Mouse (Mus musculus): ENCODE data around the gene Slc35b1.
A peak's percentile ranks its signal among the peaks of the same experiment; 100 is the strongest.
"Not testable (repeated sequence)": the region's sequence is repeated elsewhere in the genome, so short reads cannot be mapped to it uniquely, and the experiment has no call there.

Slc35b1 gene

DNA sequence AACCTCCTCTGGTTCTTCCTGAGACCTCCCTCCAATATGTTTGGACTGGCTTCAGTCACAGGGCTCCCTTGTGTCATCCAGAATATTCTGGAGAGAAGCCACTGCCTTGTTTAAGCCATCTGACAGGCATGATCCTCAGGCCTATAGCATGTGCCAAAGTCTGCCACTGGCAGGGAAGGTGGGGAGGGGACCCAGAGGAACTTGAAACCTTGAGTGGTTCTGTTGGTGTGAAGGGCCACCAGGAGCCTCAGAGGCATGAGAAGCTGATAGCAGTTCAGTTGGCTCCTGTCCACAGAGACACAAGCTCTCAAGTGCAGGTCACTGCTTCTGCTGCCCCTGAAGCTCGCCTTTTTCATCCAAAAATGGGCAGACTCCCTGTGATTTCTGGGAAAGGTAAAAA is 12.1 kb downstream of the Slc35b1 start:
- DNase-seq = peak; percentile 59 to 70

DNA sequence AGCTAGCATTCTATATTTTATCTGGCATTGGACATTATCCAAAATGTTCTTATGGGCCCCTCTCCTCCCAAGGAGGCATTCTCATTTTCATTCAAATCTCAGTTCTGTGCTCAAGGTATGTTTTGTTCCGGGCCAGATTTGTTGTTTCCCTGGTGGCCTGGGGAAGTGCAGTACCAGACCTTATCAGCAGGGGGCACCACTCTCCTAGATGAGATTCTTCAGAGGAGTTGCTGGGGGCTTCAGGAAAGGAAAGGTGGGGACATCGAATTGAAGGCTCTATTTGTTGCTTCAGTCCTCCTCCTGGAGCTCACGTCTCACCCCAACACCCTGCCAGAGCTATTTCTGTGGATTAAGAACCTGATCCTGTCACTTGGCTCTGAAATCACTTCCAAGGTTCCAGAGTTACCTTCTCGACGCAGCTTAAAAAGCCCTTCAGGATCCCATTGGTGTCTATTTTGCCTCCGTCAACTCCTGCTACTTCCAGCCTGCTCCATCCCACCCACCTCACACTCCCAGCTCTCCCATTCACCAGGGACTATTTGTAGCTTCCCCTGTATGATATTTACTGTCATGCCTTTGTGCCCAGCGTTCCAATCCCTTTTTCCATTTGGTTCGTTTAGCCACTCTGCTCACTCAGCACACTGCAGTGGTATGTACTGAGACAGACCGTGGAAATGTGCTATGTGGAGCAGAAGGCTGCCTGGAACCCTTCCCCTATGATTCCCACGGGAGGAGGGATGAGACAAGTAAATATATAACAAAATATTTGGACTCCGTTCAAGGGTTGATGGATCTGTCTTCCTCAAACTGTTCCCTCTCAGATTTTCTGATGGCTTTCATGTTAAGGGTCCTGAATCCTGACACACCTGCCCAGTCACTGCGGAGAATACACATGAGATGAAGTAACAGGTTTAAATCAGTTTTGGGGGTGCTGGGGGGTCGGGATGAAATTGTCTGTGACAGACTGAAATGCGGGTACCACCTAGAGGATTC is 13.6 kb downstream of the Slc35b1 start:
- DNase-seq = peak; percentile 85 to 90

DNA sequence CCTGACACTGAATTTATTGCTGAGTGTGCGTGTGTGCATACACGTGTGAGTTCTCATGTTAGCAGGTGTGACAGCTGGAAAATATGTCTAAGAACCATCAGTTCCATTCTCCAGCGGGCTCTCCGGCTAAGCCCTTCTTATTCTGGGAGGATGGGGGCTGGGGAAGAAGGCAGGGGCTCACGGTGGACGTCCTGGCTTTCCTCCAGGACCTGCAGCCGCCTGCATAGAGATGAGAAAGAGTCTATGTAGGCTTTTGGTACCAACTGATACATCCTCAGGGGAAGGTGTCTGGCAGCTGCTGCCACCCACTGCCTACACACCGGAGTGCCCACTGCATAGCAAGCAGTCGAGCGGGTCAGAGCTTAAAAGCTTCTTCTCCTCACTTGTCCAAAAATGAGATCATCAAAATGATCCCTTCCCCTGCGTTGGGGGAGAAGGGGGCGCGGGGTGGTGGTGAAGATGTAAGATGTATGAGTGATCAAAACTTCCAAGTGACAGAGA is 15.1 kb downstream of the Slc35b1 start:
- peak; percentile 30 to 36 for DNase-seq

DNA sequence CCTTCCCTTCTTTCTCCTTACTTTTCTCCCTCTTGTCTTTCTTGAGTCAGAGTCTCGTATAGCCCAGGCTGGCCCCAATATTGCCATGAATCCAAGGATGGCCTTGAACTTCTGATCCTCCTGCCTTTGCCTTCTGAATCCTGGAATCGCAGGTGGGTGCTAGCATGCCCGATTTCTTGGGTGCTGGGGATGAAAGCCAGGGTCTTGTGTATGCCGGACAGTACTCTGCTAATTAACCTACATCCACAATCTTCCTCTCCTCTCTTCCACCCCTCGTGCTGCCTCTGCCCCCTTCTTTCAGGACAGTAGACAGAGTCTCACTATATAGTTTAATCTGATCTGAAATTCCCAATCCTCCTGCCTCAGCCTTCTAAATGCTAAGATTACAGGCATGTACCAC is 17.1 kb downstream of the Slc35b1 start:
- DNase-seq = peak in 1 of 2 experiments; percentile 25

DNA sequence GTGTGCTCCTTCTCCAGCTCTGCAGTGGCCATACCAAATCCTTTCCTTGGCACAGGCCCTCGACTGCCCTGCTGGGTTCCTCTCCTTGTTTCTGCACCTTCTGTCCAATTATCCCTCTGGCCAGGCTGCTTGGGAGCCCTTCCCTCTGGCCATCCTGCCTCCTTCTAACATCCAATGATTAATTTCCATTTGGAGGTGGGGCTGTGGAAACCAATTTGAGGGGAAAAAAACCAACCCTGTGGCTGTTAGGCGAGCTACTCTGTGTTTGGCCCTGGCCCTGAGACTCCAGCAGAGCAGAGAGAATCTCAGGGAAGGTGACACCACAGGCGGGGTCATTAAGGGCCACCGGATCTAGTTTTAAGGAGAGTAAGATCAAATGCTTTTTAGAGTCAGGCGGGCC is 17.7 kb downstream of the Slc35b1 start:
- peak; percentile 89 for DNase-seq

DNA sequence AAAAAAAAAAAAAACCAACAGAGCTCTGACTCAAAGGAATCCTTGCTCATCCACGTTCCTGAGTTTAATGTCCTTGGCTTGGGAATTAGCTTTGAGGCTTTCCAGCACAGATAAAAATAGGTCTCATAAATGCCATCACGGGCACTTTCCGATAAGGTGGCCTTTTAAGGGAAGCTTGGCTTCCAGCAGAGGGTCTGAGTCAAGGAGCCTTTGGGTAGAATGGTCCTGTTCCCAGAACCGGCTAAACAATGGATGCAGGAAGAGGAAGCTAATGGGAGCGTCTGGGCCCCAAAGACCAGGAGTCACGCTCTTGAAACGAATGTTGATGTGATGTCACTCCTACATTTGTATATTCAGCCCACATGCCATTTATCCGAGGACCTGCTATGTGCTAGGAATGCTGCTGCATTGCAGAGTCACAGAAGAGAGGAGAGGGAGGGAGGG is 18.2 kb downstream of the Slc35b1 start:
- DNase-seq = peak; percentile 50 to 62

DNA sequence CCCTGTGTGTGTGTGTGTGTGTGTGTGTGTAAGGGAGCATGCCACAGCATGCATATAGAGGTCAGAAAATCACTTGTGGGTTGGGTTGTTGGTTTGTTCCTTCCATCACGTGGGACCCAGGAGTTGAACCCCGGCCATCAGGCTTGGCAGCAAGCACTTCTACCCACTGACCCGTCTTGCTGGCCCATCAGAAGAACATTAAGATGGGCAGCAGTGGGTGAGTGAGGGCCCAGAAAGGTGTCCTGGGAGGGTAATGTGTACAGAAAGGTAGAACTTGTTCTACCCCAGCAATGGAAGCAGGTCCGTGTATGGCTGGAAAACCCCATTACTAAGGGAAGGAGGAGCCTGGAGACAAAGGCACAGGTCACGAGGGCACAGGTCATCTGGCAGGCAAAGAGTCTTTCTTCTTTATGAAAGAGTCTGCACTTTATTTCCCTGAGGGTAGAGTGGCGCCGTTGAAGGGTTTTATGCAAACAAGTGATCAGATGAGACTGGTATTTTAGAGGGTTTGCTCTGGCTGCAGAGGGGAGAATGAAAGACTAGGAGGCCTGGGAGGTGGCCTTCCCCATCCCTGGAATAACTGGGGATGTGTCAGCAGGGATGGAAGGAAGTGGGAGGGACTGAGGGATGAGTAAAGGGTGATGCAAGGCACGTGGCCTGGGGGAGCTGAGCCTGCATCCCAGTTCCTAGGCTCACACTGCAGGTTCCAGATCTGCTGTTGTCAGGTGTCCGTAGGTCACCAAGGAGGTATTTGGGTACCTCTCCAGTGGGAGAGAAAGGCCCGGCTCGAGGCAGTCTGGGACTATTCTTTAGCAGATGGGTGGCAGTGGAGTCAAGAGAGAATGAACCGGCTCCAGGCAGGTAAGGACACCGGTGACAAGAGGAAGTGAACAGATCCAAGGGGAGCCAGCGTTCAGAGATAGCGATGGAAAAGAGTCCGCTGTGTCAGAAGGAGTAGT is 19.2 kb downstream of the Slc35b1 start:
- DNase-seq = peak; percentile 50

DNA sequence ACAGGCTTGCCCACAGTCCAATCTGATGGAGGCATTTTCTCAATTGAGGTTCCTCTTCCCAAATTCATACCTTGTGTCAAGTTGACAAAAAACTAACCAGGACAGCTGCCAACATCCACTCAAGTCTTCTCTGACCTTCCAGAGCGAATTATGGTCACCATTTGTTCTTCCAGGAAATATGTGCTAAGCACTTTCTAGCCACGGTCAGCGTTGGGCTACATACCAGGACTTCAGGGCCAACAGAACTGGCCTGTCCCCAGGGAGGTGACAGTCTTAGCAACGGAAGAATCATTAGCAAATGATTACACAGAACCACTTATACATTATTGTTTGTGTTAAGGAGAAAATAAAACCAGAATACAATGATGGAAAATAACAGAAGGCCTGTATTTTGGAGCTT is 21.3 kb downstream of the Slc35b1 start:
- no peak for DNase-seq

DNA sequence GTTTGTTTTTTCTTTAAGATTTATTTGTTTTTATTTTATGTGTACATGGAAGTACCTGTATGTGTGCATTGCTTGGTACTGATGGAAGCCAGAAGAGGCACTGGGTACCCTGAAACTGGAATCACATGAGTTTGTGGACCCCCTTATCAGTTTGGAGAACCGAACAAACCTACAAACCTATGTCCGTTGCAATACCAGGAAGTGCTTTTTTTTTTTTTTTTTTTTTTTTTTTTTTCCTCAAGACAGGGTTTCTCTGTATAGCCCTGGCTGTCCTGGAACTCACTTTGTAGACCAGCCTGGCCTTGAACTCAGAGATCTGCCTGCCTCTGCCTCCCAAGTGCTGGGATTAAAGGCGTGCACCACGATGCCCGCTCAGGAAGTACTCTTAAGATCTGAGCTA is 21.9 kb downstream of the Slc35b1 start:
- not testable (repeated sequence) for DNase-seq

DNA sequence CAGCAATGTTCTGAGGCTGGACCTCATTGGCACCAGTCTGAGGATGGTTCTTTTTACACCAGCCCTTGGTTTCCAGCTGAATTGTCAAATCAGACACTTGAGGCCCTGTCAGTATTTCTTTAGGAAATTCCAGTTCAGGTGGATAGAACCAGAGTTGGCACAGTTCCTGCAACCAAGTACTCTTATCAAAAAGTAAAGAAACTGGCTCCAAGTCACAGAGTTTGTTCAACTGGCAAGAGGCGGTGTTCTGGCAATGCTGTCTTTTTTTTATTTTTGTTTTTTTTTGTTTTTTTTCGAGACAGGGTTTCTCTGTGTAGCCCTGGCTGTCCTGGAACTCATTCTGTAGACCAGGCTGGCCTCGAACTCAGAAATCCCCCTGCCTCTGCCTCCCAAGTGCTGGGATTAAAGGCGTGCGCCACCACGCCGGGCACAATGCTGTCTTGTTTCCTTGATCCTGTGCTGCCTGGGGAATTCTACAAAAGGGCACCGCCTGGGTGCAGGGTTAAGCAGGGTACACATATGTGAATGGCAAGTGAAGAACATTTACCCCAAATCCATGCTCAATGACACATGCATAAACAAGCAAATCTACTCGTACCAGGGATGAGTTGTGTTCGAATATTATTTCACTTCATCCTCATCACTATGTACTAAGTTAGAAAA is 25.1 kb downstream of the Slc35b1 start:
- DNase-seq = no peak

DNA sequence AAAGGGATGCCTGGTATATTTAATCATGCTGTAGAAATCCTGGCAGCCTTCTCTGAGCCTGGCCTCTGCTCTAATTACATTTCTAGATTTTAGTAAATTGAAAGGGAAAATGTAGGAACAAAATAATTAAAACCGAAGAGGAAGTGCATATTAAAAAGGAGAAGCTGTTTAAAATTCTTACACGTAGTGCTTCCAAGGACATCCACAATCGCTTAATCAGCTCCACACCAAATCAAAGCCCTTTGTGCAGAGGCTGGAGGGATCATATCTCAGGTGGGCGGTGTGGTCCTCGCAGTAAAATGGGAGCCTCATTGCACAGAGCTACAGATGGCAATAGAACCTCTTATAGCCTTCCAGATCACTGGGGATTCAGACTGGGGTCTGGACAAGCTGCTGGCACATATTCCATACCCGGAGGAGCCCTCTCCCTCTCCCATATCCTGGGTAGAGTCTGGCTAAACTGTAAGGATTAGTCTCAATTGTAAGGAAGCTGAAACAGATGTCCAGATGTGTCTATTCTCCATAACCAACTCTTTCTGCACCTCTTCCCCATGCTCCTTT is 27.0 kb downstream of the Slc35b1 start:
- DNase-seq = no peak

DNA sequence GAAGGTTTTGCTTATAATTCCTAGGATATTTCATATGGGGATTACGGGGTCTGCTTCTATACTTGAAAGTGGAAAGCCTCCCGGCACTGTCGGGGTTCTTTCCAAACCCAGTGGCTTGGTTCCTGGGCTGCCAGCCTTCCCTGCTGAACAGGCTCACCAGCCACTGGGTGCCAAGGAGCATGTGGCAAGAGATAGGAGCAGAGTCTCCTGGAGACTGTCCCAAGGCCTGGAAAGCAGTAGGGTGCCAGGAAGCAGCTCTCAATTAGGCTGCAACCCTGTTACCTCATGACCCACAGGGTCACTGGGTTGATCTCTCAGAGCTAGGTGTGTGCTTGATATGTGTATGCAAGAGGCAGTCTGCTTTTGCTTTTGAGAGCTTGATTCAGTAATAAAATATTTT is 28.1 kb downstream of the Slc35b1 start:
- peak; percentile 23 to 46 for DNase-seq

DNA sequence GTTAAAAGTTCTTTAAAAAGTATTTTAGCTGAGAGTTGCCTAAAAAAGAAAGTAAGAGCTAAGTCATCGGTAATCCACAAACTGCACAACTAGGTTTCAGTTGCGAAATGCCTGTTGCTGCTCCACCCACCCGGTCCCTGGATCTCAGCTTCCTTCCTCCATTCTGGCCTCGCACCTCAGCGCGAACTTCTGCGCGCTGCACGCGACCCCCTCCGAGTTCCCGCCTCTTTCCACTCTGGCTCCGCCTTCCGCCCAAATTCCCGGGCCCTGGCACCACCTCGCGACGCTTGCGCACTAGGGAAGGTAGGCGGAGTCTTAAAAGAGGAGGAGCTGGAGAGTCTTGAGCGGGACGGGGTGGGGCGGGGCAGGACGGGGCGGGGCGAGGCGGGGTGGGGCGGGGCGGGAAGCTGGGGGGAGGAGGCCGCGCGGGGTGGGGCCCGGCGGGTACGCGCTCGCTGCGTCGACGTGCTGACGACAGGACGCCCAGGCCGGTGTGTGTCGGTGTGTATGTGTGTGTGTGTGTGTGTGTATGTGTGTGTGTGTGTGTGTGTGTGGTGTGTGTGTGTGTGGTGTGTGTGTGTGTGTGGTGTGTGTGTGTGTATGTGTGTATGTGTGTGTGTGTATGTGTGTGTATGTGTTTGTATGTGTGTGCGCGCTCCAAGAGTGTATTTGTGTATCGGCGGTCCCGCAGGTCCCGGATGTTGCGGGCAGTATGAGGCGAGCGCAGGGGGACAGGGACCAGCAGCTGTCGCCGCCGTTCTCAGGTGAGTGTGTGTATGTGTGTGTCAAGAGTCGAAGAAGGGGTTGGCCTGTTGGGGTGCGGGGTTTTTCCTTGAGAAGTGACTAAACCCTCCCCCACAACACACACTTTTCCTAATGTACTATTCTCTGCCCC is 29.4 kb downstream of the Slc35b1 start, which contains the start of gene Spop:
Gene Spop (plus strand): TSS at position 440 of the 895 bp plus-strand sequence.
- peak; percentile 86 to 90 for DNase-seq

DNA sequence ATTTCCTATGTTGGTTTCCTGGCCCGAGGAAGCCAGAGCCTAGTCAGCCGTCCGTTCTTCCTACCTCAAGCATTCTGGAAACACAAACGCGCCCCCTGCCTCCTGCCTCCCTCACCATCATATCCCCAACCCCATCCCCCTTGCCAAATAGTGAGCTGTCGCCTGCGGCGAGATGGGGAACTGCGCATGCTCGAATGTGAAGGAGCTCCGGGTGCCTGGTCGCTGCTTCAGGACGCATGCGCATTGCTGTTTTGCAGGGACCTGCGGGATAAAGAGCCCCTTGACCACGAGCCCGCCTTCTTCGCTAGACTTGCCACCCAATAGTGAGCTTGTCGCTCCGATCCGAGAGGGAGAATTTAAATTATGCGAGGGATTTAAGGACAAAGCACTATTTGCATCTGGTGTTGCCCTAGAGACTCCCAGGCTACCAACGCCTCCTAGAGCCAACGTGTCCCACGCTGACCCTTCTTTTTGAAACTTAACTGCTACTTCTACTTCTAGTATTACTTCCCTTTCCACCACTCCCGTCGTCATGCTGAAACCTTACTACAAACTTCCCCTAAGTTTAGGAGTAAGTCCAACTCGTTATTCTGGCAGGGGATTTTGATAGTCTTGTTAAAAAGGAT is 30.2 kb downstream of the Slc35b1 start:
- peak; percentile 95 to 96 for DNase-seq

DNA sequence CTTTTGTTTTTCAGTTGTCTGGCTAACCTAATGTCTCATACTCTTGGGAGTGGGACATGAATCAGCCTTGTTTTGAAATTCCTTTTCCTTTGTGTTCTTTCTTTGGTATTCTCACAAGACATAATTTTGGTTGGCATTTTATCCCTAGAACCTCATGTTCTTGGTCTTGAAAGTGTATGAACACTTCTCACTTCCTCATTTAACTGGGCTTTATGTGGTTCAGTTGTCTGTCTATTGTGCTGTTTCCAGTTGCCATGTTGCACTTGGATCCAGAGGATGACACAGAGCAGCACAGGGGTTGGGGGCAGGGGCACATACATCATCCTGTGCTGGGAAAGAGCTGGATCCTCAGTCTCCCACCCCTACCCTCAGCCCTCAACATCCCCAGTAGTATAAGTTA is 31.4 kb downstream of the Slc35b1 start:
- DNase-seq = no peak

DNA sequence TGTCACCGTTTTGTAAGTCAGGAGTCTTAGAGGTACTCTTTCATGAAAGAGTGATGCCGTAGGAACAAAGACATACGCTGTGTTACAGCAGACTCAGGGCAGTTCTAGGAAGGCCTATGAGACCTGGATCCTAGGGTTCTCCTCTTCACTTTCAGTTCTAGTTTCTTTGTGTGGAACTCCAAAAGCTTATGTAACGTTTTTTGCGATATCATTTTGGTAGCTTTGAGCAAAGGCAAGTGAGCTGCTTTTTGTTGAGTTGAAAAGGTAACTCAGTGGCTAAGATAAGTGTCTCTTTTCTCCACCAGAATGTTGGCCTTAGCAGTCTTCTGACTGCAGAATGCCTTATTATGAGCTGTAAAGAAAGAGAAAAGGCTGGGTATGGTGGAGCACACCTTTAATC is 32.8 kb downstream of the Slc35b1 start:
- no peak for DNase-seq

DNA sequence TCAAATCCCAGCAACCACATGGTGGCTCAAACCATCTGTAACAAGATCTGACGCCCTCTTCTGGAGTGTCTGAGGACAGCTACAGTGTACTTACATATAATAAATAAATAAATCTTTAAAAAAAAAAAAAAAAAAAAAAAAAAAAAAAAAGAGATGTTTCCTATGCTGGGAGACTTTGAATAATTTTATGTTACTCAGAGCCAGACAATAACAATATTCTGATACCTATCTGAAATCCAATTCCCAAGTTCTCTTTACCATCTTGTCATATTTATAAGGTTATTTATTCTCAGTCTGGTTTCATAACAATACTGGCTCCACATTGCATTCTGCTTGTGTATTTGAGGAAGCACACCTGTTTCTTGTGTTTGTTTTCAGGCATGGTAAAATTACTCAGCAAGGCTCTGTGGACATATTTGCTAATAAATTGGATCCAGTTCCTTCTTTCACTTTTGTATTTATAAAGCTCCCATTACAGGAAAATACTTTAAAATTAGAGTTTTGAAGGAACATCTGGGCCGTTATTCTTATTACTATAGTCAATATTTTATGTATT is 36.5 kb downstream of the Slc35b1 start:
- no peak for DNase-seq

DNA sequence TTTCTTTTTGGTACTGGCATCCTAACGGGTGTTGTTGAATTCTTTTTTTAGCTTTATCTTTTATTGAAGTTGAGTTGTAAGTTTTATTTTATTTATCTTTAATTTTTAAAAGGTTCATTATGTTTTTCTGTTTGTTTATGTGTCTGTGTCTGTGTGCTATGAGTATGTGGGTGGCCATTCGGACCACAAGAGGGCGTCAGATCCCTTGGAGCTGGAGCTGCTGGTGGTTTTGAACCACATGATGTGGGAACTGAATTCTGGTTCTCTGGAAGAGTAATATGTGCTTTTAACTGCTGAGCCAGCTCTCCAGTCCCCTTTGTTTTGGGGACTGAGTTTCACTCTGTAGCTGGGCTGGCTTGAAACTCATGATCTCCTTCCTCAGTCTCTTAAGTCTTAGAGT is 39.0 kb downstream of the Slc35b1 start:
- DNase-seq = no peak

DNA sequence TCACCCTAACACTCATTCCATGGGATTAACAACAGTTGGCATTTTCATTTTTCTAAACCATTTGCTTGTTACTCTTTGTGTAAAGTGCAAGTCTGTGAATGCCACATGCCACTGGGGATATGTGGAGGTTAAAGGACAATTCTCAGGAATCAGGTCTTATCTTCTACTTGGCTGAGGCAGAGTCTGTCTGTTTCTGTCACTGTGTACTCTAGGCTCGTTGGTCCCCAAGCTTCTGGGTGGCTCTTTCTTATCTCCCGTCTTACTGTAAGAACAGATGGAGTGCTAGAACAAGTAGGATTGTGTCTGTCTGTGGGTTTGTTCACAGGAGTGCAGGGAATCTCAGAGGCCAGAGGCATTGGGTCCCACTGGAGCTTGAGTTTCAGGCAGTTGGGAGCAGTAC is 46.9 kb downstream of the Slc35b1 start:
- no peak for DNase-seq

DNA sequence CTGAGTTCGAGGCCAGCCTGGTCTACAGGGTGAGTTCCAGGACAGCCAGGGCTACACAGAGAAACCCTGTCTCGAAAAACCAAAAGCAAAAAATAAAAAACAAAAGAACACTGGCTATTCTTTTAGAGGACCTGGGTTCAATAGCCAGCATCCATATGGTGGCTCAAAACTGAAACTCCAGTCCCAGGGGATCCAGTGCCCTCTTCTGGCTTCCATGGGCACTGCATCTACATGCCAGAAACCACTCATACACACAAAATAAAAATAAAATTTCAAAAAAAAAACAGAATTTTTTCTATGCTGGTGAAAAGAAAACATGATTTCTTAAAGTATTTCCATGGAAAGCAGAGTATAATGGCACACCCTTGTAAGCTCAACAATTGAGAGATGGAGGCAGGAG is 47.7 kb downstream of the Slc35b1 start:
- DNase-seq = peak; percentile 36 to 58
